Mouse (Mus musculus) megakaryocyte-erythroid progenitor cell, adult 5-6 weeks (primary cell): ENCODE measurements around the gene Tnfsf15. TPM values are rescaled to one million over a fixed set of nuclear protein-coding genes. Genes with fewer than 3 reads are reported as not detected.

Experiments used
- ATAC-seq: replicated peaks from 2 replicates; pipeline ENCODE4 v1.8.0; 2016; ENCODE audit warnings: mild to moderate bottlenecking, inconsistent platforms; ENCODE audit not compliant: severe bottlenecking, poor library complexity, low FRiP score, low TSS enrichment
- total RNA-seq, 2 experiments: library from RNA; stranded (forward) in 1 of 2; stranded (reverse) in 1 of 2; fragments of 200-1000, 215-1000 nt in 1 of 2; fragments of >200 nt in 1 of 2; fragmentation: Nextera tagmentation in 1 of 2; gene quantifications; 2 replicates each; pipeline ENCODE4 v1.2.3; 2014 to 2017

The Tnfsf15 gene
- total RNA-seq, 2 experiments from 2014 or later = not detected

GRCm38 (mm10) chr4:63743660-63744059 lies 1.3 kb downstream of the Tnfsf15 start:
- ATAC-seq = no peak

GRCm38 (mm10) chr4:63742763-63743371 lies 2.0 kb downstream of the Tnfsf15 start:
- no peak for ATAC-seq

GRCm38 (mm10) chr4:63742101-63742500 lies 2.8 kb downstream of the Tnfsf15 start:
- ATAC-seq = no peak

GRCm38 (mm10) chr4:63740761-63741160 lies 4.2 kb downstream of the Tnfsf15 start:
- ATAC-seq = no peak

- ATAC-seq = no peak
Measured at GRCm38 (mm10) chr4:63740001-63740400, 4.9 kb downstream of the Tnfsf15 start.

GRCm38 (mm10) chr4:63739524-63739923 lies 5.4 kb downstream of the Tnfsf15 start:
- no peak for ATAC-seq

GRCm38 (mm10) chr4:63738364-63738997 lies 6.4 kb downstream of the Tnfsf15 start:
- ATAC-seq = no peak

GRCm38 (mm10) chr4:63731299-63731698 lies 13.6 kb downstream of the Tnfsf15 start:
- no peak for ATAC-seq

- no peak for ATAC-seq
Measured at GRCm38 (mm10) chr4:63726727-63727126, 18.2 kb downstream of the Tnfsf15 start.

GRCm38 (mm10) chr4:63725981-63726380 lies 18.9 kb downstream of the Tnfsf15 start:
- ATAC-seq = no peak

- ATAC-seq = no peak
Measured at GRCm38 (mm10) chr4:63717922-63718643, 26.8 kb downstream of the Tnfsf15 start.

GRCm38 (mm10) chr4:63711886-63712285 lies 33.0 kb downstream of the Tnfsf15 start:
- ATAC-seq = no peak

GRCm38 (mm10) chr4:63710431-63711220 lies 34.3 kb downstream of the Tnfsf15 start:
- ATAC-seq = no peak

GRCm38 (mm10) chr4:63706279-63706971 lies 38.5 kb downstream of the Tnfsf15 start:
- ATAC-seq = no peak

- ATAC-seq = no peak
Measured at GRCm38 (mm10) chr4:63704232-63704631, 40.7 kb downstream of the Tnfsf15 start.

GRCm38 (mm10) chr4:63703686-63704085 lies 41.2 kb downstream of the Tnfsf15 start:
- ATAC-seq = no peak

- ATAC-seq = no peak
Measured at GRCm38 (mm10) chr4:63702006-63702704, 42.8 kb downstream of the Tnfsf15 start.

GRCm38 (mm10) chr4:63699749-63700148 lies 45.2 kb downstream of the Tnfsf15 start:
- ATAC-seq = no peak

- no peak for ATAC-seq
Measured at GRCm38 (mm10) chr4:63696921-63697320, 48.0 kb downstream of the Tnfsf15 start.
